Mouse (Mus musculus): Measurements from ENCODE around the gene Cplx3. TPM values are rescaled to one million over a fixed set of nuclear protein-coding genes. Genes with fewer than 3 reads are reported as not detected.

Gene Cplx3
- total and polyA plus RNA-seq, 3 experiments, result not detected

DNA sequence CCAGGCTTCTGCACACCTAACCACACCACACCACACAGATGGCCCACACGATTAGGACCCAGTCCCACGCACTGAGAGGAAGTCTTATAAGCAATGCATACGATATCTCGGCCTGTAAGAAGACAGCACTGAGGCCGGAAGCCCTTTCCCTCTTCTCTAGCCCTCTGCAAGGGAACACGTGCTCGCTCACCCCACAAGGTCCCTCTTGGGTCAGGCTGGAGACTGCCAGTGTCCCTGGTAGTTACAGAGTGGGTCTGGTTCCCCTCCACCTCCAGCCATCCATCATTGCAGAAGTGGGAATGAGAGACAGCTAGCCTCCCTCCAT lies 37.7 kb upstream of the Cplx3 start:
- no peaks in the 10 kb centered on the region for H3K9me3 ChIP-seq (replicated peaks; ENCODE audit: insufficient read depth, low read length)
- peak; percentile 91 for DNase-seq (ENCODE audit: low read depth, low spot score)
- H3K9ac ChIP-seq (ENCODE audit: control insufficient read depth, low read depth, low read length, poor library complexity, severe bottlenecking), result peak overlapping the region; percentile 98
- H3K4me1 ChIP-seq (ENCODE audit: control insufficient read depth in 1 of 2, insufficient read depth in 2 of 2, low read length in 2 of 2), result peaks cover 32 to 71% of the 10 kb centered on the region in 2 experiments
- peaks cover 0 to 54% of the 10 kb centered on the region in 2 experiments; a peak in 3 of 4 replicates for H3K36me3 ChIP-seq (ENCODE audit: control insufficient read depth in 1 of 2, insufficient read depth in 2 of 2, low read length in 2 of 2)
- no peaks in the 10 kb centered on the region for H3K27me3 ChIP-seq (ENCODE audit: control insufficient read depth in 1 of 2, insufficient read depth in 2 of 2, low read length in 2 of 2)
- H3K27ac ChIP-seq (ENCODE audit: control insufficient read depth, low read depth, low read length), result peak overlapping the region; percentile 84
- peaks cover 67% of the 10 kb centered on the region for H3K79me2 ChIP-seq (ENCODE audit: control insufficient read depth, insufficient read depth, low read length, poor library complexity)
- peak overlapping the region; percentile 85 to 89 for H3K4me3 ChIP-seq (ENCODE audit: control insufficient read depth in 1 of 2, insufficient read depth in 1 of 2, low read depth in 2 of 2, low read length in 2 of 2)
- no peak for TF ChIP-seq MAFK (IDR thresholded peaks at IDR 0.05; ENCODE audit: borderline replicate concordance, low read depth, low read length)
- peak; percentile 66; the same call in 1 of the 2 replicates for TF ChIP-seq POLR2AphosphoS2 (IDR thresholded peaks at IDR 0.05; ENCODE audit: low read length)
- TF ChIP-seq MYB (IDR thresholded peaks at IDR 0.05; ENCODE audit: low read depth, low read length), result no peak
- TF ChIP-seq POLR2A (IDR thresholded peaks at IDR 0.05; ENCODE audit: control insufficient read depth in 1 of 2, insufficient read depth in 1 of 2, low read depth in 1 of 2, low read length in 2 of 2, poor library complexity in 1 of 2), result peak in 1 of 2 experiments; percentile 81; a peak in 2 of 4 replicates
- no peak for TF ChIP-seq KAT2A (conservative IDR thresholded peaks at IDR 0.05; ENCODE audit: low read depth, low read length)
- peak; percentile 99 for TF ChIP-seq MYC (IDR thresholded peaks at IDR 0.05; ENCODE audit: low read depth, low read length)
- no peak for TF ChIP-seq ZC3H11A (IDR thresholded peaks at IDR 0.05; ENCODE audit: low read depth, low read length)
- TF ChIP-seq SIN3A (IDR thresholded peaks at IDR 0.05; ENCODE audit: low read length), result peak; percentile 92
- TF ChIP-seq TBP (IDR thresholded peaks at IDR 0.05; ENCODE audit: low read depth, low read length), result peak; percentile 89
- TF ChIP-seq GATA1 (IDR thresholded peaks at IDR 0.05; ENCODE audit: low read depth, low read length), result peak; percentile 92
- TF ChIP-seq NRF1 (IDR thresholded peaks at IDR 0.05; ENCODE audit: insufficient read depth, low read depth, low read length, poor library complexity, severe bottlenecking), result no peak
- TF ChIP-seq HCFC1 (IDR thresholded peaks at IDR 0.05; ENCODE audit: low read depth, low read length), result no peak
- peak; percentile 99 for TF ChIP-seq MAX (IDR thresholded peaks at IDR 0.05; ENCODE audit: low read length)
- TF ChIP-seq RAD21 (IDR thresholded peaks at IDR 0.05; ENCODE audit: low read depth, low read length), result no peak
- TF ChIP-seq BHLHE40 (IDR thresholded peaks at IDR 0.05; ENCODE audit: borderline replicate concordance, low read depth, low read length), result no peak; the same call in 1 of the 2 replicates
- TF ChIP-seq UBTF (IDR thresholded peaks at IDR 0.05; ENCODE audit: borderline replicate concordance, insufficient read depth, low read depth, low read length), result no peak
- TF ChIP-seq ELF1 (IDR thresholded peaks at IDR 0.05; ENCODE audit: low read depth, low read length), result peak; percentile 61; the same call in 1 of the 2 replicates
- TF ChIP-seq ZMIZ1 (IDR thresholded peaks at IDR 0.05; ENCODE audit: low read depth, low read length), result 0 out of 2 replicates have a peak, but pooled peaks have one; percentile 11
- 0 out of 2 replicates have a peak, but pooled peaks have one; percentile 1 for TF ChIP-seq RCOR1 (IDR thresholded peaks at IDR 0.05; ENCODE audit: low read depth, low read length)
- no peak for TF ChIP-seq CHD1 (IDR thresholded peaks at IDR 0.05; ENCODE audit: low read depth, low read length)
- TF ChIP-seq POLR2AphosphoS5 (IDR thresholded peaks at IDR 0.05; ENCODE audit: borderline replicate concordance, low read depth, low read length), result 0 out of 2 replicates have a peak, but pooled peaks have one; percentile 24
- no peak for TF ChIP-seq ZNF384 (IDR thresholded peaks at IDR 0.05; ENCODE audit: low read depth, low read length)
- TF ChIP-seq EP300 (IDR thresholded peaks at IDR 0.05; ENCODE audit: low read depth in 1 of 2, low read length in 2 of 2), result peak; percentile 74 to 87
- TF ChIP-seq TCF12 (IDR thresholded peaks at IDR 0.05; ENCODE audit: low read depth, low read length), result peak; percentile 89
- no peak for TF ChIP-seq CHD2 (IDR thresholded peaks at IDR 0.05; ENCODE audit: low read length)
- TF ChIP-seq CTCF (IDR thresholded peaks at IDR 0.05 in 2 of 3, conservative IDR thresholded peaks at IDR 0.05 in 1 of 3; ENCODE audit: control insufficient read depth in 1 of 3, insufficient read depth in 1 of 3, low read depth in 2 of 3, low read length in 3 of 3, poor library complexity in 1 of 3, severe bottlenecking in 1 of 3), result no peak
- TF ChIP-seq TAL1 (IDR thresholded peaks at IDR 0.05; ENCODE audit: low read length), result peak; percentile 98
- no peak for TF ChIP-seq JUND (IDR thresholded peaks at IDR 0.05; ENCODE audit: low read depth, low read length)
- no peak for TF ChIP-seq GABPA (IDR thresholded peaks at IDR 0.05; ENCODE audit: low read depth, low read length)
- no peak for TF ChIP-seq ZKSCAN1 (IDR thresholded peaks at IDR 0.05; ENCODE audit: low read depth, low read length)
- peak; percentile 99 for TF ChIP-seq MXI1 (IDR thresholded peaks at IDR 0.05; ENCODE audit: low read depth, low read length)
- peak; percentile 83 for TF ChIP-seq USF1 (IDR thresholded peaks at IDR 0.05; ENCODE audit: low read depth, low read length)
- TF ChIP-seq ETS1 (IDR thresholded peaks at IDR 0.05; ENCODE audit: low read depth, low read length), result peak; percentile 81
- no peak for TF ChIP-seq E2F4 (IDR thresholded peaks at IDR 0.05; ENCODE audit: borderline replicate concordance, low read depth, low read length)
- TF ChIP-seq MEF2A (IDR thresholded peaks at IDR 0.05; ENCODE audit: extremely low read depth, insufficient replicate concordance, low read depth, low read length, poor library complexity, severe bottlenecking), result no peak
- TF ChIP-seq NELFE (IDR thresholded peaks at IDR 0.05; ENCODE audit: low read depth, low read length), result peak; percentile 60; the same call in 1 of the 2 replicates
- TF ChIP-seq USF2 (IDR thresholded peaks at IDR 0.05; ENCODE audit: borderline replicate concordance in 1 of 2, insufficient read depth in 1 of 2, low read depth in 1 of 2, low read length in 2 of 2), result no peak
- TF ChIP-seq SMC3 (IDR thresholded peaks at IDR 0.05; ENCODE audit: low read depth, low read length), result no peak
